ENCODE assay signal across 23 mouse cellular contexts in genomic region chr2:71121406-71121805, GRCm38 (mm10). TPM values are rescaled to one million over a fixed set of nuclear protein-coding genes. Genes with fewer than 3 reads are reported as not detected.
DNase-seq lines count a peak whose midpoint lies in the region; ATAC-seq and TF ChIP-seq lines count a peak whose summit lies in the region.
"Had no signal": no experiment of that assay in that cellular context is flagged by ENCODE, and none has a peak within 500 bp of the region (broad histone marks: within the 10 kb centered on the region; RNA-seq: fewer than 3 reads in every experiment).

No protein-coding gene starts in this region.

- H3K4me1 ChIP-seq in forebrain, embryonic 13.5 days = peaks cover 40% of the 10 kb centered on the region
- H3K4me1 ChIP-seq in forebrain, postnatal 0 days (ENCODE audit: insufficient read depth) = 0 out of 2 replicates have a peak, but pooled peaks cover 6% of the 10 kb centered on the region
- peaks cover 9% of the 10 kb centered on the region for H3K4me1 ChIP-seq in midbrain, embryonic 14.5 days (ENCODE audit: control insufficient read depth, insufficient read depth, low read length)
- H3K4me1 ChIP-seq in midbrain, embryonic 10.5 days = peaks cover 35% of the 10 kb centered on the region

- no peak for ATAC-seq in forebrain, embryonic 13.5 days
- ATAC-seq in forebrain, postnatal 0 days = no peak
- no peak for ATAC-seq in midbrain, embryonic 14.5 days (ENCODE audit: low FRiP score, low TSS enrichment)
- ATAC-seq: forebrain, embryonic 16.5 days; intestine, embryonic 16.5 days; liver, embryonic 12.5 days had no signal

- no peak overlapping the region for H3K4me3 ChIP-seq in forebrain, embryonic 13.5 days
- H3K4me3 ChIP-seq in forebrain, postnatal 0 days (ENCODE audit: low read depth, low read length) = no peak overlapping the region
- no peak overlapping the region for H3K4me3 ChIP-seq in midbrain, embryonic 14.5 days (replicated peaks; ENCODE audit: low read depth, low read length)
- no peak overlapping the region for H3K4me3 ChIP-seq in midbrain, embryonic 10.5 days
- H3K4me3 ChIP-seq: heart, embryonic 13.5 days; hindbrain, embryonic 13.5 days; liver, embryonic 12.5 days; neural tube, embryonic 15.5 days had no signal

- no peaks in the 10 kb centered on the region for H3K36me3 ChIP-seq in forebrain, embryonic 13.5 days (ENCODE audit: poor library complexity, severe bottlenecking)
- H3K36me3 ChIP-seq in forebrain, postnatal 0 days (ENCODE audit: insufficient read depth) = no peaks in the 10 kb centered on the region
- no peaks in the 10 kb centered on the region for H3K36me3 ChIP-seq in midbrain, embryonic 14.5 days (ENCODE audit: control insufficient read depth, insufficient read depth, low read length)
- no peaks in the 10 kb centered on the region for H3K36me3 ChIP-seq in midbrain, embryonic 10.5 days
- H3K36me3 ChIP-seq: heart, embryonic 13.5 days; hindbrain, embryonic 13.5 days; liver, embryonic 12.5 days; neural tube, embryonic 15.5 days had no signal

- no peak for DNase-seq in forebrain, postnatal 0 days
- DNase-seq in kidney, postnatal 10 days = peak; percentile 47
- DNase-seq in kidney, postnatal 25 days = no peak
- peak; percentile 55 for DNase-seq in midbrain, embryonic 14.5 days
- no peak for DNase-seq in midbrain, embryonic 10.5 days (ENCODE audit: low spot score)
- DNase-seq in brain, embryonic 14.5 days (ENCODE audit: low read depth) = peak; percentile 78
- no peak for DNase-seq in heart, adult 8-10 months (ENCODE audit: low spot score)
- DNase-seq: adrenal gland, adult 8-10 months; cerebellum, adult 18-20 months; cerebellum, postnatal 25 days; gastrocnemius, postnatal 14 days; heart, postnatal 14 days; kidney, adult 9 months; lung, adult 18-20 months; lung, postnatal 14 days; spleen, adult 18-20 months had no signal

- 11% methylated on average over 5 of the region's 5 CpGs for WGBS in forebrain, embryonic 13.5 days
- 11% methylated on average over 5 of the region's 5 CpGs for whole genome bisulfite sequencing in forebrain, postnatal 0 days
- WGBS in midbrain, embryonic 14.5 days = 7% methylated on average over 5 of the region's 5 CpGs
- 30% methylated on average over 5 of the region's 5 CpGs for WGBS in midbrain, embryonic 10.5 days

- TF ChIP-seq CTCF in forebrain, postnatal 0 days (IDR thresholded peaks at IDR 0.05; ENCODE audit: low read depth) = no peak
- no peak for TF ChIP-seq CTCF in brain, embryonic 14.5 days (IDR thresholded peaks at IDR 0.05; ENCODE audit: borderline replicate concordance, extremely low read depth, insufficient read depth, insufficient read length)

- no peaks in the 10 kb centered on the region for H3K9me3 ChIP-seq in forebrain, embryonic 13.5 days (replicated peaks)
- no peaks in the 10 kb centered on the region for H3K9me3 ChIP-seq in forebrain, postnatal 0 days (ENCODE audit: low read length)
- H3K9me3 ChIP-seq in midbrain, embryonic 14.5 days (ENCODE audit: control insufficient read depth, low read length) = no peaks in the 10 kb centered on the region
- no peaks in the 10 kb centered on the region for H3K9me3 ChIP-seq in midbrain, embryonic 10.5 days (replicated peaks)
- H3K9me3 ChIP-seq: heart, embryonic 13.5 days; hindbrain, embryonic 13.5 days; liver, embryonic 12.5 days; neural tube, embryonic 15.5 days had no signal

- no peak overlapping the region for H3K4me2 ChIP-seq in forebrain, embryonic 13.5 days
- no peak overlapping the region for H3K4me2 ChIP-seq in forebrain, postnatal 0 days (ENCODE audit: low read depth)
- no peak overlapping the region for H3K4me2 ChIP-seq in midbrain, embryonic 14.5 days (ENCODE audit: low read length)
- H3K4me2 ChIP-seq: heart, embryonic 13.5 days; hindbrain, embryonic 13.5 days; liver, embryonic 12.5 days; neural tube, embryonic 15.5 days had no signal

- no peak overlapping the region for H3K9ac ChIP-seq in forebrain, embryonic 13.5 days
- no peak overlapping the region for H3K9ac ChIP-seq in forebrain, postnatal 0 days
- no peak overlapping the region for H3K9ac ChIP-seq in midbrain, embryonic 14.5 days (replicated peaks; ENCODE audit: low read length)
- H3K9ac ChIP-seq: heart, embryonic 13.5 days; hindbrain, embryonic 13.5 days; liver, embryonic 12.5 days; neural tube, embryonic 15.5 days had no signal

- H3K27ac ChIP-seq in forebrain, embryonic 13.5 days = peak overlapping the region; percentile 19; the same call in 1 of the 2 replicates
- H3K27ac ChIP-seq in forebrain, postnatal 0 days (ENCODE audit: low read depth, low read length) = no peak overlapping the region
- no peak overlapping the region for H3K27ac ChIP-seq in midbrain, embryonic 14.5 days (replicated peaks; ENCODE audit: low read depth, low read length)
- no peak overlapping the region for H3K27ac ChIP-seq in midbrain, embryonic 10.5 days (replicated peaks)
- H3K27ac ChIP-seq: heart, embryonic 13.5 days; liver, embryonic 12.5 days had no signal

- H3K27me3 ChIP-seq in forebrain, embryonic 13.5 days = peaks cover 30% of the 10 kb centered on the region
- peaks cover 4% of the 10 kb centered on the region for H3K27me3 ChIP-seq in forebrain, postnatal 0 days (ENCODE audit: insufficient read depth, low read length)
- H3K27me3 ChIP-seq in midbrain, embryonic 14.5 days (ENCODE audit: control insufficient read depth, insufficient read depth, low read length) = peaks cover 26% of the 10 kb centered on the region
- H3K27me3 ChIP-seq in midbrain, embryonic 10.5 days (ENCODE audit: low read depth, poor library complexity, severe bottlenecking) = peaks cover 39% of the 10 kb centered on the region

- TF ChIP-seq POLR2A in brain, embryonic 14.5 days (IDR thresholded peaks at IDR 0.05; ENCODE audit: borderline replicate concordance, extremely low read depth, insufficient read depth, insufficient read length, poor library complexity, severe bottlenecking) = no peak

RNA-seq across cellular contexts. Expression of gene Cybrd1, which starts 3.7 kb away (rescaled TPM):
- 0.22 and 0.30 TPM in 2 replicates for polyA plus RNA-seq in forebrain, embryonic 13.5 days (2015; fragmentation: Nextera tagmentation; extraction: Ambion mirVana)
- 4.1 and 7.0 TPM in 2 replicates for total RNA-seq in forebrain, postnatal 0 days (2014; rRNA removed)
- polyA plus RNA-seq in forebrain, postnatal 0 days (2015; fragmentation: Nextera tagmentation; extraction: Ambion mirVana) = 1.6 and 2.5 TPM in 2 replicates
- 1.6 and 1.7 TPM in 2 replicates for polyA plus RNA-seq in midbrain, embryonic 14.5 days (2014; fragmentation: Nextera tagmentation; extraction: Ambion mirVana)
- polyA plus RNA-seq in midbrain, embryonic 10.5 days (2016; fragmentation: Nextera tagmentation; extraction: Ambion mirVana) = 0.23 and 0.30 TPM in 2 replicates
- polyA plus RNA-seq in brain, embryonic 14.5 days (2012; rRNA removed) = 4.0 and 9.4 TPM in 2 replicates
- total RNA-seq in heart, adult 8-10 months (2022) = 1 to 10 TPM; 1.4 to 3.9 (median 1.6) TPM

Comparison
In these comparisons a context has a peak if more than half of its experiments do, and no peak if none do; other contexts are left out.
1. DNase-seq: peak in kidney, postnatal 10 days (single experiment), midbrain, embryonic 14.5 days (single experiment) and brain, embryonic 14.5 days (single experiment); none in forebrain, postnatal 0 days (single experiment), kidney, postnatal 25 days (0 of 2), midbrain, embryonic 10.5 days (single experiment) and heart, adult 8-10 months (single experiment).